Mouse (Mus musculus): Measurements from ENCODE around the gene Fgfr2.

DNA sequence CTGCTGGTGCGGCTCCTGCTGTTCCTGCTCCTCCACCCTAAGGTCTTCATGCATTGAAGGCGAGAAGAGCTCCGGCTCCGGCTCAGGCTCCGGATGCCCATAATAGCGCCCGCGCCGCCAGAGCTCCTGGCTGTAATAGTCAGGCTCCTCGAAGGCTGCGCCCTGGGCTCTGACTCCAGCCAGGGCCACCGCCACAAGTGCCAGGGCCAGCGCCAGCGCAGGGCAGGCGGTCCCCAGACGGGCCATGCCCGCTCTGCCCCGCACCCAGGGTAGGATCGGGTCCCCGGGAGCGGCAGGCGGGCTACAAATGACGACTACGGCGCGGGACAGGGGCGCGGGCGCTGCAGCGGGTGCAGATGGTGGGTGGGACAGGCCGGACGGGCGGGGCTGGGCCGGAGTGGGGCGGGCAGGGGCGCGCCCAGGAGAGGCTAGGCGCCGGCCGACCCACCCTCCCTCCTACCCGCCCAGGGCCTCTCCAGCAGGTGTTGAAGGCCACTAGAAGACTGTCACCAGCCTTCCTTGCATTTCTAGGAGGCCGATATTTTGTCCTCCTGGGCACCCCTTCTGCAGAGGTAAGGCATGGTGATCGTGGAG, 968.7 kb downstream of the Fgfr2 start, which contains the start of gene Cpxm2:
- no peak for TF ChIP-seq ZNF384 (IDR thresholded peaks at IDR 0.05; ENCODE audit: low read depth, low read length)
- no peak for TF ChIP-seq MAFK (IDR thresholded peaks at IDR 0.05; ENCODE audit: insufficient read depth, low read depth, low read length)
- TF ChIP-seq HCFC1 (IDR thresholded peaks at IDR 0.05; ENCODE audit: borderline replicate concordance, insufficient read depth, low read length): no peak
